Mouse (Mus musculus) limb, embryonic 15.5 days (tissue): Measurements from ENCODE around the gene Pccb. TPM values are rescaled to one million over a fixed set of nuclear protein-coding genes. Genes with fewer than 3 reads are reported as not detected.

ENCODE experiments used
- ATAC-seq: fragments of 200-750 bp; cut with Nextera tagmentation; 2 replicates; pipeline ENCODE4 v1.8.0; 2017; ENCODE audit warnings: low read depth, moderate TSS enrichment; ENCODE audit not compliant: insufficient number of reproducible peaks, low FRiP score, low TSS enrichment
- H3K27ac ChIP-seq: fragments of 300-500 bp; sonication (generic); 2 replicates; pipeline ENCODE4 v1.5.1; 2015; ENCODE audit warnings: moderate library complexity, mild to moderate bottlenecking, inconsistent platforms
- H3K27me3 ChIP-seq: fragments of 300-500 bp; sonication (generic); 2 replicates; pipeline ENCODE4 v1.6.1; 2015; ENCODE audit warnings: inconsistent platforms
- H3K36me3 ChIP-seq: fragments of 300-500 bp; sonication (generic); 2 replicates; pipeline ENCODE4 v1.6.1; 2015; ENCODE audit warnings: inconsistent platforms
- H3K4me1 ChIP-seq: fragments of 300-500 bp; sonication (generic); 2 replicates; pipeline ENCODE4 v1.6.1; 2015; ENCODE audit warnings: inconsistent platforms
- H3K4me2 ChIP-seq: fragments of 300-500 bp; sonication (generic); 2 replicates; pipeline ENCODE4 v1.6.1; 2015; ENCODE audit warnings: mild to moderate bottlenecking, inconsistent platforms
- H3K4me3 ChIP-seq: fragments of 300-500 bp; sonication (generic); 2 replicates; pipeline ENCODE4 v1.5.1; 2015; ENCODE audit warnings: mild to moderate bottlenecking, inconsistent platforms
- H3K9ac ChIP-seq: fragments of 300-500 bp; sonication (generic); 2 replicates; pipeline ENCODE4 v1.6.1; 2015; ENCODE audit warnings: inconsistent platforms
- H3K9me3 ChIP-seq: fragments of 300-500 bp; sonication (generic); 2 replicates; pipeline ENCODE4 v1.6.1; 2016; ENCODE audit warnings: inconsistent platforms
- WGBS: fragments of 180-500 bp; shearing (Covaris S2); methylation state at CpG from one replicate; pipeline ENCODE4 v1.1.7; 2015; 5-methylcytosine and 5-hydroxymethylcytosine counted together
- polyA plus RNA-seq: library from polyadenylated mRNA; unstranded; fragments of >200 nt; fragmentation: Nextera tagmentation; extraction: Ambion mirVana; gene quantifications from 2 replicates; pipeline ENCODE4 v1.2.1, GENCODE M21; 2015

Gene Pccb
- polyA plus RNA-seq, 1 experiment from 2014 or later = 25.7 TPM

- Histone ChIP-seq H3K9me3 (peaks cover 5% of the 10 kb centered on the region; the same call in 1 of the 2 replicates), H3K4me1 (peaks cover 19% of the 10 kb centered on the region; the same call in 1 of the 2 replicates), H3K27me3 (no peaks in the 10 kb centered on the region), H3K4me2 (no peak overlapping the region), H3K9ac (no peak overlapping the region), H3K36me3 (peaks cover 28% of the 10 kb centered on the region), H3K4me3 (no peak overlapping the region), H3K27ac (no peak overlapping the region)
- WGBS = 93% methylated on average over 8 of the region's 8 CpGs
- ATAC-seq = no peak
Observed at GRCm38 (mm10) chr9:101002841-101003240, 31.9 kb downstream of the Pccb start.

GRCm38 (mm10) chr9:101002053-101002452, 32.6 kb downstream of the Pccb start:
- Histone ChIP-seq H3K36me3 (peaks cover 28% of the 10 kb centered on the region), H3K4me1 (peaks cover 15% of the 10 kb centered on the region; the same call in 1 of the 2 replicates), H3K9me3 (peaks cover 5% of the 10 kb centered on the region; the same call in 1 of the 2 replicates), H3K27ac (no peak overlapping the region), H3K4me2 (no peak overlapping the region), H3K9ac (no peak overlapping the region), H3K27me3 (no peaks in the 10 kb centered on the region), H3K4me3 (no peak overlapping the region)
- 95% methylated on average over 4 of the region's 4 CpGs for WGBS
- no peak for ATAC-seq

- no peak overlapping the region for H3K9ac ChIP-seq
- no peak overlapping the region for H3K27ac ChIP-seq
- WGBS = 99% methylated on average over 2 of the region's 2 CpGs
- no peak overlapping the region for H3K4me2 ChIP-seq
- peaks cover 51% of the 10 kb centered on the region for H3K36me3 ChIP-seq
- H3K4me1 ChIP-seq = no peaks in the 10 kb centered on the region
- H3K4me3 ChIP-seq = no peak overlapping the region
- no peaks in the 10 kb centered on the region for H3K27me3 ChIP-seq
- no peak for ATAC-seq
- H3K9me3 ChIP-seq = no peaks in the 10 kb centered on the region
Observed at GRCm38 (mm10) chr9:100997138-100997537, 37.6 kb downstream of the Pccb start.

GRCm38 (mm10) chr9:100993937-100994336, 40.8 kb downstream of the Pccb start:
- H3K36me3 ChIP-seq = peaks cover 54% of the 10 kb centered on the region
- ATAC-seq = no peak
- WGBS = 85% methylated on average over 4 of the region's 4 CpGs

GRCm38 (mm10) chr9:100992191-100992590, 42.5 kb downstream of the Pccb start:
- H3K27ac ChIP-seq = no peak overlapping the region
- H3K4me1 ChIP-seq = no peaks in the 10 kb centered on the region
- ATAC-seq = no peak
- 82% methylated on average over 2 of the region's 2 CpGs for WGBS
- H3K9me3 ChIP-seq = no peaks in the 10 kb centered on the region; the same call in 1 of the 2 replicates
- H3K36me3 ChIP-seq = peaks cover 55% of the 10 kb centered on the region
- H3K27me3 ChIP-seq = no peaks in the 10 kb centered on the region
- no peak overlapping the region for H3K4me3 ChIP-seq
- H3K9ac ChIP-seq = no peak overlapping the region
- H3K4me2 ChIP-seq = no peak overlapping the region

More at GRCm38 (mm10) chr9:100993937-100994336, 40.8 kb downstream of the Pccb start:
- Histone ChIP-seq H3K4me3 (no peak overlapping the region), H3K27ac (no peak overlapping the region), H3K4me1 (no peaks in the 10 kb centered on the region), H3K9ac (no peak overlapping the region), H3K27me3 (no peaks in the 10 kb centered on the region), H3K9me3 (no peaks in the 10 kb centered on the region; the same call in 1 of the 2 replicates), H3K4me2 (no peak overlapping the region)

GRCm38 (mm10) chr9:100991321-100991720, 43.4 kb downstream of the Pccb start:
- no peak for ATAC-seq
- 99% methylated on average over 2 of the region's 2 CpGs for WGBS
- no peak overlapping the region for H3K9ac ChIP-seq
- H3K36me3 ChIP-seq = peaks cover 61% of the 10 kb centered on the region
- H3K4me2 ChIP-seq = no peak overlapping the region
- no peak overlapping the region for H3K4me3 ChIP-seq
- H3K9me3 ChIP-seq = no peaks in the 10 kb centered on the region; the same call in 1 of the 2 replicates
- H3K4me1 ChIP-seq = no peaks in the 10 kb centered on the region
- no peaks in the 10 kb centered on the region for H3K27me3 ChIP-seq
- H3K27ac ChIP-seq = no peak overlapping the region

- no peaks in the 10 kb centered on the region for H3K27me3 ChIP-seq
- H3K27ac ChIP-seq = no peak overlapping the region
- no peak overlapping the region for H3K9ac ChIP-seq
- H3K4me1 ChIP-seq = no peaks in the 10 kb centered on the region
- no peak overlapping the region for H3K4me2 ChIP-seq
- peaks cover 61% of the 10 kb centered on the region for H3K36me3 ChIP-seq
- ATAC-seq = no peak
- no peaks in the 10 kb centered on the region; the same call in 1 of the 2 replicates for H3K9me3 ChIP-seq
- 96% methylated on average over 5 of the region's 5 CpGs for WGBS
- no peak overlapping the region for H3K4me3 ChIP-seq
Observed at GRCm38 (mm10) chr9:100990609-100991008, 44.1 kb downstream of the Pccb start.

- Histone ChIP-seq H3K27ac (no peak overlapping the region), H3K9ac (no peak overlapping the region), H3K9me3 (no peaks in the 10 kb centered on the region; the same call in 1 of the 2 replicates), H3K36me3 (peaks cover 62% of the 10 kb centered on the region), H3K4me3 (no peak overlapping the region), H3K4me2 (no peak overlapping the region), H3K27me3 (no peaks in the 10 kb centered on the region), H3K4me1 (no peaks in the 10 kb centered on the region)
- 90% methylated on average over 3 of the region's 3 CpGs for WGBS
- no peak for ATAC-seq
Observed at GRCm38 (mm10) chr9:100987850-100988249, 46.8 kb downstream of the Pccb start.

- Histone ChIP-seq H3K4me3 (no peak overlapping the region), H3K4me1 (no peaks in the 10 kb centered on the region), H3K27me3 (no peaks in the 10 kb centered on the region), H3K36me3 (peaks cover 62% of the 10 kb centered on the region), H3K27ac (no peak overlapping the region), H3K4me2 (no peak overlapping the region), H3K9me3 (no peaks in the 10 kb centered on the region; the same call in 1 of the 2 replicates), H3K9ac (no peak overlapping the region)
- ATAC-seq = no peak
- WGBS = 96% methylated on average over 5 of the region's 5 CpGs
Observed at GRCm38 (mm10) chr9:100987006-100987405, 47.7 kb downstream of the Pccb start.

GRCm38 (mm10) chr9:100984381-100985310, 50.1 kb downstream of the Pccb start:
- Histone ChIP-seq H3K27ac (no peak overlapping the region), H3K4me1 (peaks cover 2% of the 10 kb centered on the region; the same call in 1 of the 2 replicates), H3K9ac (no peak overlapping the region), H3K4me2 (no peak overlapping the region), H3K27me3 (no peaks in the 10 kb centered on the region), H3K36me3 (peaks cover 59% of the 10 kb centered on the region), H3K4me3 (no peak overlapping the region), H3K9me3 (no peaks in the 10 kb centered on the region; the same call in 1 of the 2 replicates)
- WGBS = 95% methylated on average over 25 of the region's 25 CpGs
- no peak for ATAC-seq

GRCm38 (mm10) chr9:100982786-100983185, 51.9 kb downstream of the Pccb start:
- no peaks in the 10 kb centered on the region for H3K27me3 ChIP-seq
- WGBS = 87% methylated on average over 7 of the region's 7 CpGs
- H3K4me2 ChIP-seq = no peak overlapping the region
- no peak for ATAC-seq
- no peak overlapping the region for H3K9ac ChIP-seq
- H3K36me3 ChIP-seq = peaks cover 50% of the 10 kb centered on the region
- peaks cover 11% of the 10 kb centered on the region for H3K4me1 ChIP-seq
- no peaks in the 10 kb centered on the region for H3K9me3 ChIP-seq
- no peak overlapping the region for H3K27ac ChIP-seq
- no peak overlapping the region for H3K4me3 ChIP-seq

GRCm38 (mm10) chr9:100979260-100979659, 55.4 kb downstream of the Pccb start:
- Histone ChIP-seq H3K27ac (0 out of 2 replicates have a peak overlapping the region, but pooled peaks have one; percentile 14), H3K4me1 (peaks cover 11% of the 10 kb centered on the region), H3K9ac (no peak overlapping the region), H3K4me3 (no peak overlapping the region), H3K27me3 (no peaks in the 10 kb centered on the region), H3K36me3 (peaks cover 24% of the 10 kb centered on the region), H3K9me3 (no peaks in the 10 kb centered on the region), H3K4me2 (no peak overlapping the region)
- 23% methylated on average over 5 of the region's 5 CpGs for WGBS
- peak; percentile 79; the same call in 1 of the 2 replicates for ATAC-seq
